Mouse (Mus musculus): ENCODE measurements around the gene Pum1. TPM values are rescaled to one million over a fixed set of nuclear protein-coding genes. Genes with fewer than 3 reads are reported as not detected.

The Pum1 gene
- total RNA-seq, 2 experiments from 2014 or later, result 66.0 to 66.8 TPM

- intact Hi-C loops (cut with DNase I), result no loop called here
- no peak for DNase-seq
These were observed 143.6 kb downstream of the Pum1 start for GRCm38 (mm10) chr4:130806746-130807145.

- DNase-seq, result peak in 1 of 2 experiments; percentile 34
- intact Hi-C loops (cut with DNase I), result no loop called here
These were observed 146.7 kb downstream of the Pum1 start for GRCm38 (mm10) chr4:130809784-130810183.

- no peak for DNase-seq
- intact Hi-C loops (cut with DNase I), result no loop called here
These were observed 147.7 kb downstream of the Pum1 start for GRCm38 (mm10) chr4:130810845-130811244.

GRCm38 (mm10) chr4:130811385-130811784, 148.3 kb downstream of the Pum1 start:
- DNase-seq, result no peak
- intact Hi-C loops (cut with DNase I), result no loop called here

GRCm38 (mm10) chr4:130813958-130814357, 150.8 kb downstream of the Pum1 start:
- no peak for DNase-seq
- intact Hi-C loops (cut with DNase I), result no loop called here

- intact Hi-C loops (cut with DNase I), result no loop called here
- DNase-seq, result no peak
These were observed 151.7 kb downstream of the Pum1 start for GRCm38 (mm10) chr4:130814742-130815330.

GRCm38 (mm10) chr4:130815860-130816259, 152.7 kb downstream of the Pum1 start:
- DNase-seq, result peak in 1 of 2 experiments; percentile 51
- intact Hi-C loops (cut with DNase I), result no loop called here

- intact Hi-C loops (cut with DNase I), result loop anchor here (2.0 kb wide), 1 partner anchor 17 kb away; no protein-coding TSS in a partner anchor
- no peak for DNase-seq
These were observed 156.7 kb downstream of the Pum1 start for GRCm38 (mm10) chr4:130819806-130820205.

GRCm38 (mm10) chr4:130820594-130821255, 157.6 kb downstream of the Pum1 start:
- intact Hi-C loops (cut with DNase I), result no loop called here
- peak in 1 of 2 experiments; percentile 36 for DNase-seq

- peak; percentile 69 to 70 for DNase-seq
- intact Hi-C loops (cut with DNase I), result no loop called here
These were observed 165.9 kb downstream of the Pum1 start for GRCm38 (mm10) chr4:130828851-130829673.

Other genes with a start within 250 kb of the Pum1 start
- 1 to 10 TPM; 6.3 to 7.7 TPM for gene Nkain1, start 89.1 kb upstream of the Pum1 start, total RNA-seq (2021)
- gene Sdc3, start 129.2 kb downstream of the Pum1 start, total RNA-seq (2021), result 10 to 100 TPM; 54.8 to 64.2 TPM
- 10 to 100 TPM; 13.9 to 16.9 TPM for gene Laptm5, start 249.8 kb downstream of the Pum1 start, total RNA-seq (2021)

Data from heart, postnatal 10 days (tissue).